Mouse (Mus musculus) liver, embryonic 14.5 days (tissue): ENCODE results near the gene Cby3. TPM values are rescaled to one million over a fixed set of nuclear protein-coding genes. Genes with fewer than 3 reads are reported as not detected.

Experiments
- ATAC-seq: fragments of 200-750 bp; cut with Nextera tagmentation; 2 replicates; pipeline ENCODE4 v1.8.0; 2017; ENCODE audit warnings: moderate number of reproducible peaks, mild to moderate bottlenecking, moderate library complexity; ENCODE audit not compliant: insufficient read depth
- DNase-seq, 3 experiments: peaks; one replicate each; pipeline ENCODE4 v3.0.0-alpha.2; 2012 to 2013; ENCODE audit warnings: low read depth in 3 of 3, low spot score in 3 of 3
- H3K27ac ChIP-seq: fragments of 300-500 bp; sonication (generic); 2 replicates; pipeline ENCODE4 v1.5.1; 2014; ENCODE audit warnings: moderate library complexity, mild to moderate bottlenecking, control low read depth, inconsistent platforms
- H3K27me3 ChIP-seq: fragments of 300-500 bp; sonication (generic); 2 replicates; pipeline ENCODE4 v1.6.1; 2014; ENCODE audit warnings: mild to moderate bottlenecking, low read length, moderate library complexity; ENCODE audit not compliant: control insufficient read depth, insufficient read depth
- H3K36me3 ChIP-seq: fragments of 300-500 bp; sonication (generic); replicated peaks from 2 replicates; pipeline ENCODE4 v1.6.1; 2014; ENCODE audit warnings: low read depth; ENCODE audit not compliant: control insufficient read depth, insufficient read depth
- H3K4me1 ChIP-seq, 2 experiments: fragments of 200-500 bp in 1 of 2; fragments of 300-500 bp in 1 of 2; sonication (generic) in 1 of 2; replicated peaks; 2 replicates each; pipeline ENCODE4 v1.6.1; 2012 to 2014; ENCODE audit warnings: antibody characterized with exemption in 1 of 2, inconsistent platforms in 1 of 2, low read length in 1 of 2; ENCODE audit not compliant: control insufficient read depth in 2 of 2, insufficient read depth in 2 of 2
- H3K4me2 ChIP-seq: fragments of 300-500 bp; sonication (generic); 2 replicates; pipeline ENCODE4 v1.6.1; 2014; ENCODE audit warnings: low read depth, mild to moderate bottlenecking, control low read depth, moderate library complexity
- H3K4me3 ChIP-seq, 2 experiments: fragments of 200-500 bp in 1 of 2; fragments of 300-500 bp in 1 of 2; sonication (generic) in 1 of 2; 2 replicates each; pipeline ENCODE4 v1.5.1; 2012 to 2014; ENCODE audit warnings: low read depth in 2 of 2, low read length in 2 of 2, mild to moderate bottlenecking in 2 of 2, control low read depth in 1 of 2, inconsistent platforms in 1 of 2, moderate library complexity in 1 of 2; ENCODE audit not compliant: insufficient read depth in 1 of 2
- H3K9ac ChIP-seq: fragments of 300-500 bp; sonication (generic); replicated peaks from 2 replicates; pipeline ENCODE4 v1.6.1; 2014; ENCODE audit warnings: mild to moderate bottlenecking, control low read depth, moderate library complexity
- H3K9me3 ChIP-seq: fragments of 300-500 bp; sonication (generic); 2 replicates; pipeline ENCODE4 v1.6.1; 2016; ENCODE audit warnings: low read length, mixed read lengths; ENCODE audit not compliant: control insufficient read depth
- CTCF ChIP-seq: IDR thresholded peaks from 2 replicates; pipeline ENCODE4 v1.5.1; 2016; ENCODE audit warnings: antibody characterized with exemption, low read depth, control low read depth
- EP300 ChIP-seq: IDR thresholded peaks from 2 replicates; pipeline ENCODE4 v1.6.1; 2016; ENCODE audit warnings: antibody characterized with exemption, low read depth
- WGBS: fragments of 180-500 bp; shearing (Covaris S2); extraction: QIAGEN DNeasy Blood & Tissue Kit; methylation state at CpG from one replicate; pipeline ENCODE4 v1.1.7; 2014; ENCODE audit not compliant: insufficient replicate concordance; 5-methylcytosine and 5-hydroxymethylcytosine counted together
- polyA plus RNA-seq, 2 experiments: library from polyadenylated mRNA; depleted of rRNA in 1 of 2; stranded (reverse) in 1 of 2; unstranded in 1 of 2; fragments of >200 nt; fragmentation: Nextera tagmentation in 1 of 2; extraction: Ambion mirVana in 1 of 2; gene quantifications; 2 replicates each; pipeline versions ENCODE4 v1.2.1 to v1.2.3; 2012 to 2014

Gene Cby3
- polyA plus RNA-seq, 2 experiments, result not detected

DNA sequence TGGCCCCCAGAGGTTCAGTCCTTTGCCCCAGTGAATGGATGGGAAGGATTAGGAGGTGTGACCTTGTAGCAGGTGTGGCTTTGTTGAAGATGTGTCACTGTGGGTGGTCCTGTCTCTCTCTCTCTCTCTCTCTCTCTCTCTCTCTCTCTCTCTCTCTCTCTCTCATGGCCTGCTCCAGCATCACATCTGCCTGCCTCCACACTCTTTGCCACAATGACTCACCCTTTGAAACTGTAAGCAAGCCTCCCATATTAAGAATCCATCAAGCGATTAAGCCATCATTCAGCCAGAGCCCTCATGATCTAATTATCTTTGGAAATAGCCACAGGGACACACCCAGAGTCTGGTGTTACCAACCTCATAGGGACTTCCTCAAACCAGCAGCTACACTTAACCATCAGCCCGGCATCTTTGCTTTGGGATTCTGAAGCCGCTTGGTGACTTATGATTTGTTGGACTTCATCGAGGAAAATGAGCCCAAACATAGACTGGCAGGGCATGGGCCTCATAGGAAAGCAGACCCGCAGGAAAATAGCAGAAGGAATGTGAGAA is 15.2 kb downstream of the Cby3 start:
- H3K27ac ChIP-seq, result no peak overlapping the region

DNA sequence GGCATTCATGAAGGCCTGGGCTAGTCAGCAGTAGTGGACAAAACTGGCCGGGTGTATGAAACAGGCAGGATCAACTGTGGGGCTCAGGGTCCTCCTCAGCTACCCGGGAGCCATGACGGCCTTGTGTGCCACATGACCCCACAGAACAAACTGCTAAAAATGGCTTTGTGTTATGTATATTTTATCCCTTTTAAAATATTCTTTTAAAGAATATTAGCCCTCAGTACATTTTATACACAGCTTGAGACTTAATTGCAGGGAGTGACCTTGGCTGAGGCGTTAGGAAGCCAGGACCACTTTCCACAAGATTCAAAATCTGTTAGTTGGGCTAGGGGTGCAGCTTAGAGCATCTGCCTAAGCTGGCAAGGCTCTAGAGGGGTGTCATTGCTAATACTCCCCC is 16.7 kb downstream of the Cby3 start:
- H3K4me3 ChIP-seq, result peak overlapping the region in 1 of 2 experiments; percentile 52; a peak in 2 of 4 replicates
- WGBS, result 69% methylated on average over 4 of the region's 4 CpGs
- no peak overlapping the region; the same call in 1 of the 2 replicates for H3K9ac ChIP-seq
- H3K27ac ChIP-seq, result no peak overlapping the region
- ATAC-seq, result no peak
- no peaks in the 10 kb centered on the region for H3K9me3 ChIP-seq
- TF ChIP-seq CTCF (no peak), EP300 (no peak)
- peak overlapping the region; percentile 80 for H3K4me2 ChIP-seq
- no peaks in the 10 kb centered on the region for H3K27me3 ChIP-seq
- no peak for DNase-seq
- no peaks in the 10 kb centered on the region for H3K36me3 ChIP-seq
- peaks cover under 1 to 9% of the 10 kb centered on the region in 2 experiments; a peak in 2 of 4 replicates for H3K4me1 ChIP-seq

More for the DNA sequence above, 15.2 kb downstream of the Cby3 start:
- Histone ChIP-seq H3K36me3 (no peaks in the 10 kb centered on the region), H3K27me3 (no peaks in the 10 kb centered on the region), H3K9ac (no peak overlapping the region), H3K4me2 (no peak overlapping the region), H3K9me3 (no peaks in the 10 kb centered on the region), H3K4me1 (peaks cover 0 to 6% of the 10 kb centered on the region in 2 experiments; a peak in 1 of 4 replicates), H3K4me3 (no peak overlapping the region)
- TF ChIP-seq CTCF (no peak), EP300 (no peak)
- DNase-seq (no peak), ATAC-seq (no peak)
- 66% methylated on average over 5 of the region's 5 CpGs for WGBS

DNA sequence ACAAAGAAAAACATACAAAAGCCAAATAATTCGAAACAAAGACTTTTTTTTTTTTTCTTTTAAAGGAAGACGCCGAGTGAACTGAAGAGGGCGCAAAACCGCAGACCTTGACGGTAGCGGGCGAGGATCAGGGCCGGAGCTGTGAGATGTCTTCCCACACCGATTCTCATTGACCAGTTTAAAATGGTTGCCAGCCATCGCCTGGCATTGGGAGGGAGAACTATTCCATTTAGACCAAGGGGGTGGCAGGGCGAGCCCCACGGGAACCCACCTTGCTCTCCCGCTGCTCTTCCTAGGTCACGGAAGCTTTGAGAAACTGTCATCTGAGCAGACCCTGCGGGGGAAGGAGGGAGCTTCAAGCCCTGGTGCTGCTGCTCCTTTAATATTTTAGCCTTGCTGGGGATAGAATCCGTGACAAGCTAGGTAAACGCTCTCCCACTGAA is 17.2 kb downstream of the Cby3 start:
- Histone ChIP-seq H3K9ac (peak overlapping the region; percentile 59), H3K4me1 (peaks cover 5 to 13% of the 10 kb centered on the region in 2 experiments), H3K27me3 (no peaks in the 10 kb centered on the region), H3K4me3 (peak overlapping the region; percentile 49 to 52), H3K36me3 (no peaks in the 10 kb centered on the region), H3K4me2 (peak overlapping the region; percentile 80), H3K9me3 (no peaks in the 10 kb centered on the region), H3K27ac (no peak overlapping the region)
- peak; percentile 38 to 46 (median 40) for DNase-seq
- ATAC-seq, result peak; percentile 58; the same call in 1 of the 2 replicates
- WGBS, result 2% methylated on average over 18 of the region's 18 CpGs
- TF ChIP-seq CTCF (peak; percentile 72), EP300 (no peak)

DNA sequence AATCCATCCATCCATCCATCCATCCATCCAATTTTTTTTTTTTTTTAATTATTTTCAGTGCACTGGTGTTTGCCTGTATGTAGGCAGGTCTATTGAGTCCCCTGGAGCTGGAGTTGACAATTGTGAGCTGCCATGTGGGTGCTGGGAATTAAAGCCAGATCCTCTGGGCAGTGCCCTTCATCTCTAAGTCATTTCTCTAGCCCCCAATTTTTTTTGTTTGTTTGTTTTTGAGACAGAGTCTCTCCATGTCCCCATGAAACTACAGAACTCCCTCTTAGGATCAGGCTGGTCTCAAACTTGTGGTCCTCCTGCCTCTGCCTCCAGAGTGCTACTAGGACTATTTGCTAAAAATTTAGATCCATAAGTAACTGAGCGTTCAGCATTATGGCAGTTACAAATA is 17.6 kb downstream of the Cby3 start:
- Histone ChIP-seq H3K27ac (no peak overlapping the region), H3K27me3 (no peaks in the 10 kb centered on the region), H3K4me3 (no peak overlapping the region), H3K9me3 (no peaks in the 10 kb centered on the region), H3K9ac (no peak overlapping the region), H3K4me1 (peaks cover 9 to 16% of the 10 kb centered on the region in 2 experiments), H3K4me2 (peak overlapping the region; percentile 80), H3K36me3 (no peaks in the 10 kb centered on the region)
- 84% methylated on average over 1 of the region's 1 CpGs for WGBS
- ATAC-seq (no peak), DNase-seq (no peak)
- TF ChIP-seq CTCF, result no peak
- no peak for TF ChIP-seq EP300

DNA sequence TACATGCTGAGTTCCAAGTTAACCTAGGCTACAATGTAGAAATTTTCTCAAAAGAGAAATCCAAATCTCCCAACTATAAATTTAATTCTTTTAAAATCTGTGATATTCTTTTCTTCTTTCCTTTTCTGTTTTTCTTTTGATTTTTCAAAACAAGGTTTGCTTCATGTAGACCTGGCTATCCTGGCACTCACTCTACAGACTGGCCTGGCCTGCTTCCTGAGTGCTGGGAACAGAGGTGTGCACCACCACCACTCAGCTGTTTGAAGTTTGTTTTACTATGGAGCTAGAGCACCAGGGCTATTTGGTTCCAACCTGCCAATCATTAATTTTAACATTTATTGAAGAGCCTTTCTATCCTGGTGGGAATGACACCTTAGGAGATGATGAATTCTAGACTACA is 18.8 kb downstream of the Cby3 start:
- H3K4me3 ChIP-seq, result no peak overlapping the region
- H3K4me1 ChIP-seq, result peaks cover 9 to 16% of the 10 kb centered on the region in 2 experiments
- no peak overlapping the region for H3K27ac ChIP-seq
- no peaks in the 10 kb centered on the region for H3K27me3 ChIP-seq
- no peak for ATAC-seq
- H3K9me3 ChIP-seq, result no peaks in the 10 kb centered on the region
- TF ChIP-seq CTCF (no peak), EP300 (no peak)
- H3K4me2 ChIP-seq, result no peak overlapping the region
- H3K36me3 ChIP-seq, result no peaks in the 10 kb centered on the region
- no peak overlapping the region for H3K9ac ChIP-seq
- DNase-seq, result no peak
